Mouse (Mus musculus): Measurements from ENCODE around the gene Rpp40. TPM values are rescaled to one million over a fixed set of nuclear protein-coding genes. Genes with fewer than 3 reads are reported as not detected.

Rpp40 gene
- total RNA-seq, 2 experiments from 2014 or later = 4.7 to 6.6 TPM

DNA sequence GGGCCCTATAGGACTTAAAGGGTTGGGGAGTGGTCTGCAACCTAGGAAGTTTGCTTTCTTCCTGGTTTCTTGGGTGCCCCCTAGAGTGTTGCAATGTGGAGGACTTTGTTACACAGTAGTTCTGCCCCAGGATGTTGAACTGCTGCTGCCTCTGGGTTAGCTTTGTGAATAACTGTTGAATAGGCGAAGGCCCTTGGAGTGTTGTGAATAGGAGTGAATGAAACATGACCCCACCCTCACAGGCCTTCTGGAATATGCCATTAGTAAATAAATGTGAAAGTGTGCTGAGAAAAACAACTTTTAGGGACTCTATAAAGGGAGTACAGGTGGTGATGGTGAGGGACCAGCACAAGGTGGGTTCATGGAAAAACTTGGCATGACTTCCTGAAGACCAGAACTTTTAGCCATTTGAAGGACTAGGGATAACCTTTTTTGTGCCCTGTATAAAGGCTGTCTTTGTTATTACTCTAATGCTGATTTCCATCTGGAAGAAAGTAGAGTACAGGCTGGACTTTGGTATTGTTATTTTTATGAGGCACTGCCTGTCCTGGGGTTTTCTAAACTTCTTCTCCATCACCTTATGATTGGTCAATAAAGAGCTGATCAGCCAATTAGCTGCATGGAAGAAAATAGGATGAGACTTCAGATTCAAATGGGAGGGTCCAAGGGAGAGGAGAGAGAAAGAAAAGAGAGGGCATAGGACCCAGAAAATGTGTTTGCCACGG is 53.1 kb downstream of the Rpp40 start:
- DNase-seq = no peak
- intact Hi-C loops (cut with DNase I) = no loop called here

- intact Hi-C loops (cut with DNase I) = no loop called here
- no peak for DNase-seq
Measured at GRCm38 (mm10) chr13:35851581-35851980, 54.6 kb downstream of the Rpp40 start.

DNA sequence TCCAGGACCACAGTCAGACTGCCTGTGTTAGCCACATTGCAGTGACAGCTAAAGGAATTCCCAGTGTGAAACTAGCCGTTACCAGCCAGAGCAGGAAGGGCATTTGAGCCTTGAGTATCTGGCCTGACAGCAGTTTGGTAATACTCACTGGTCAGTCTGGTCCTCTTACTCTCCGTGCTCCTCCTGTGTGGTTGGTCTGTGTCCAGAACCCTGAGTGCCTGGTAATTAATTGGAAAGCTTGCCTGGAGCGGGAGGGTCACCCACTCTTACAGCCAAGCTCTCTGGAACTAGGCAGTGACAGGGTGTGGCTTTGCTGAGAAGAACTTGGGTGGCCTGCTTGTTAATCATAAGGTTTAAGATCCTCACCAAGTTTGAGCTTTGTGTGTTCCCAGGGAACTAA is 57.5 kb downstream of the Rpp40 start:
- intact Hi-C loops (cut with DNase I) = no loop called here
- DNase-seq = peak; percentile 43 to 56

GRCm38 (mm10) chr13:35845306-35845705 is 60.9 kb downstream of the Rpp40 start:
- intact Hi-C loops (cut with DNase I) = no loop called here
- no peak for DNase-seq

Other genes with a start within 250 kb of the Rpp40 start
- 10 to 100 TPM; 15.3 to 15.7 TPM for gene Cdyl, start 246.5 kb downstream of the Rpp40 start, total RNA-seq (2021)
- 1 to 10 TPM in 1 of 2 experiments, under 1 TPM in 1; 0.79 to 1.3 TPM for gene Ppp1r3g, start 52.5 kb upstream of the Rpp40 start, total RNA-seq (2021)
- 10 to 100 TPM; 69.7 to 73.3 TPM for gene Fars2, start 211.1 kb upstream of the Rpp40 start, total RNA-seq (2021)
- 10 to 100 TPM; 10.7 to 13.7 TPM for gene Lyrm4, start 211.2 kb upstream of the Rpp40 start, total RNA-seq (2021)

Measured in heart, postnatal 10 days (tissue).